Mouse (Mus musculus): ENCODE results near the gene Cpox. TPM values are rescaled to one million over a fixed set of nuclear protein-coding genes. Genes with fewer than 3 reads are reported as not detected.

Cpox gene
- polyA plus RNA-seq, 1 experiment from 2014 or later, result 8.5 TPM

DNA sequence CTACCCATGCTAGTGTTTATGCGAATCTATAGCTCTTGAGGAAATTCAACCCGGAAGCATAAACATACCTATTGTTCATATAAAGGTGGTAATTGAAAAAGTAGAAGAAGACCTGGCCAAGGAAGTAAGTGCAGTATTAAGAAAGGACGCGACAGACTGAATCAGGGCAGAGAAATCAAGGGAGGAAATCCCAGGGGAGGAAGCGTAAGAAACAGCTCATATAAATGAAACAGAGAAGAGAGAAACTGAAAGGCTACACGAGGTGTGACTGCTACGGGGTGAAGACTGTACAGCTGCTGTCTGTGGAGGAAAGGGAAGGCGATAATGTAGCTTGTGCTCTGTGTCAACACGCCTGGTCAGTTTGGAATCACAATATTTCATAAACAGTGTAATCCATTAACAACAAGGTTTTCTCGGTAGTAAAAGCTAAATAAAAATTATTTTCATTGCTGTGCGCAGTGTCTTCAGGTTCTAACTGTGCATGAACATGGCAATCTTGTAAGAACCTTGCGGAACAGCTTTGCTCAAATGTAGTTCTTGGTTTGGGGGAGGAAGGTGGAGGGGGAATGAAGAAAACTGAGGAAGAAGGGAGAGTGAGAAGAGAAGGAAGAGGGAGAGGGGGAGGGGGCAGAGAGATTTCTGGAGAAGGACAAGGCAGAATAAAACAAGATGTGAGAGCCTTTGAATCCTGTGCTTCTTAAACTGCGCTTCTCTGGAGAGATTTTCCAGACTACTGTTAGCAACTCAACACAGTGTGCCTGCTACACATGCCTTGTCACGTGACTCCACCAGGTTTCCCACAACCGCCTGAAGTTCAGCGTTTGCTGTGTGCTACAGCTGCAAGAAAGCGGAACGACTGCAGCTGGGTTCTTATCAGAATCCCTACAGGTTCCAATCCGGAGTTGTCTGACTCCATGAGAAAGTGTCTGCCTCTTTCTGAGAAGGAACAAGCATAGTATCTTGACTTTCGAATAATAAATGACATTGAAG is 15.8 kb downstream of the Cpox start:
- Histone ChIP-seq H3K4me2 (ENCODE audit: low read length) (no peak overlapping the region), H3K36me3 (ENCODE audit: control insufficient read depth, insufficient read depth) (no peaks in the 10 kb centered on the region), H3K27me3 (replicated peaks; ENCODE audit: control insufficient read depth, insufficient read depth, low read length) (no peaks in the 10 kb centered on the region), H3K9ac (replicated peaks; ENCODE audit: low read depth, low read length) (no peak overlapping the region), H3K4me1 (replicated peaks; ENCODE audit: control insufficient read depth, insufficient read depth, low read length) (no peaks in the 10 kb centered on the region), H3K4me3 (replicated peaks; ENCODE audit: low read length) (no peak overlapping the region), H3K27ac (ENCODE audit: low read length) (no peak overlapping the region), H3K9me3 (ENCODE audit: control insufficient read depth, low read length) (no peaks in the 10 kb centered on the region)
- no peak for ATAC-seq
- 84% methylated on average over 20 of the region's 20 CpGs for WGBS

GRCm38 (mm10) chr16:58688534-58688933 is 18.4 kb downstream of the Cpox start:
- H3K4me3 ChIP-seq (replicated peaks; ENCODE audit: low read length), result no peak overlapping the region
- H3K4me2 ChIP-seq (ENCODE audit: low read length), result no peak overlapping the region
- no peak overlapping the region for H3K27ac ChIP-seq (ENCODE audit: low read length)
- 91% methylated on average over 1 of the region's 1 CpGs for WGBS
- H3K9ac ChIP-seq (replicated peaks; ENCODE audit: low read depth, low read length), result no peak overlapping the region
- no peaks in the 10 kb centered on the region for H3K36me3 ChIP-seq (ENCODE audit: control insufficient read depth, insufficient read depth)
- H3K9me3 ChIP-seq (ENCODE audit: control insufficient read depth, low read length), result no peaks in the 10 kb centered on the region
- H3K27me3 ChIP-seq (replicated peaks; ENCODE audit: control insufficient read depth, insufficient read depth, low read length), result no peaks in the 10 kb centered on the region
- no peaks in the 10 kb centered on the region for H3K4me1 ChIP-seq (replicated peaks; ENCODE audit: control insufficient read depth, insufficient read depth, low read length)
- ATAC-seq, result no peak

DNA sequence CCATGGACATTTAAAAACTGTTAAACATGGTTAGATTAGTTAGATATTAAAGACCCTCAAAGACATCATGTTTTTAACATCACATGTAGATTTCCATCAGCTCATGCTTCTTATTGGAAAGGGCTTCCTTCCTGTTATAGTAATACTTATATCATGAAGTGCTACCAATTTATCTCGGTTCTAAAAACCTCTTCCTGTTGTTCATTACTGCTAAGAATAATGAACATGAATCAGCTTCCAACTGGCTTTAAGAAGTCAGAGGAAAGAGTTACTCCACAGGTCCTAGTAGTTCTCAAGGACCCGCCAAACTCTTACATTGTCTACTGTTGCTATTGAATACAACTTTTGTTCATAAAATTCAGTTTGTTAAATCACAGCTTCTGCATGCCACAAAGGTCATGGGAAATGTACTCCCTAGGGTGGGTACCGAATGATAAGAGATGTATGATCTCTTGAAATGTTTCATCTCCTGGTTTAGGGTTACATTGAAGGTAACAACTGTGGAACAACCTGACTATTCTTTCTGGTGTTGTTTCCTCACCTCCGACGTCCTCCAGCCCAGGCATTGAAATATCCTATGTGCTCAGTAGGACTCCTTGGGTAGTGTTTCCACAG is 19.6 kb downstream of the Cpox start:
- WGBS, result 91% methylated on average over 5 of the region's 5 CpGs
- Histone ChIP-seq H3K4me3 (replicated peaks; ENCODE audit: low read length) (no peak overlapping the region), H3K27ac (ENCODE audit: low read length) (no peak overlapping the region), H3K4me1 (replicated peaks; ENCODE audit: control insufficient read depth, insufficient read depth, low read length) (no peaks in the 10 kb centered on the region), H3K4me2 (ENCODE audit: low read length) (no peak overlapping the region), H3K9me3 (ENCODE audit: control insufficient read depth, low read length) (no peaks in the 10 kb centered on the region), H3K36me3 (ENCODE audit: control insufficient read depth, insufficient read depth) (no peaks in the 10 kb centered on the region), H3K27me3 (replicated peaks; ENCODE audit: control insufficient read depth, insufficient read depth, low read length) (no peaks in the 10 kb centered on the region), H3K9ac (replicated peaks; ENCODE audit: low read depth, low read length) (no peak overlapping the region)
- ATAC-seq, result no peak

DNA sequence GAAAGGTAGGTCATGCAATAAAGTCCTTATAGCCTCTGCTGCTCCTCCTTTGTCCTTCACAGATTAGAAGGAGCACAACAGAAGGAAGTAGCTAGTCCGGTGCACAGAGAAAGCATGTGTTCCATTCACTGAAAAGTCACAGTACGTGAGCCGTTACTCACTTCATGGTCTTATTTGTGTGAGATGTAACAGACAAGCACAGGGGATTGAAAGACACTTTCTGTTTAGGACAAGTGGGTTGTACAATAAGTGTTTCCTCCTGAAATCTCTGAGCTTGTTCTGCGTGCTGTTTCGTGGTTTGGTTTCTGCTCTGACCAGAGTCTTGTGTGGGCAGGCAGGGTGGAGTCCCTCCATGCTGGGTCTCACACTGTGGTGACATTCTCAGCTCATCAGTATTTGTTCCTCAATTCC is 20.2 kb downstream of the Cpox start:
- Histone ChIP-seq H3K27ac (ENCODE audit: low read length) (no peak overlapping the region), H3K9me3 (ENCODE audit: control insufficient read depth, low read length) (no peaks in the 10 kb centered on the region), H3K27me3 (replicated peaks; ENCODE audit: control insufficient read depth, insufficient read depth, low read length) (no peaks in the 10 kb centered on the region), H3K9ac (replicated peaks; ENCODE audit: low read depth, low read length) (no peak overlapping the region), H3K4me2 (ENCODE audit: low read length) (no peak overlapping the region), H3K4me1 (replicated peaks; ENCODE audit: control insufficient read depth, insufficient read depth, low read length) (no peaks in the 10 kb centered on the region), H3K36me3 (ENCODE audit: control insufficient read depth, insufficient read depth) (no peaks in the 10 kb centered on the region), H3K4me3 (replicated peaks; ENCODE audit: low read length) (no peak overlapping the region)
- 80% methylated on average over 5 of the region's 5 CpGs for WGBS
- ATAC-seq, result no peak

DNA sequence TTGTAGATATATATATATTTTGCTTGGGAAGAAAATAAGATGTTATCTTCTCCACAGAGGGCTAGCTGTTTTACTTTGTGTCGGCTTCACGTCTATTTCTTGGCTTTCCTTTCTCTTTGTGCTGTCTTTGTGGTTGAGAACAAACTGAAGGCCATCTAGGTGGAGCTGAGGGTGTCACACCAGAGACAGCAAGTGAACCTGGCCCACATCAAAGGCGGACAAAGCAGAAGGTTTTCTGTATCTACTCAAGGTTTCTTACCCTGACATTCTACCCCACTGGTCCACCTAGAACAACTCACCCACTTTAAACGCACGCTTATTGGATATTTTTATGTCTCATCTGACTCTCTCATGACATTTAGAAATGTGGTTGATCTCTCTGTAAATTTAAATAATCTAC is 24.0 kb downstream of the Cpox start:
- ATAC-seq, result no peak

DNA sequence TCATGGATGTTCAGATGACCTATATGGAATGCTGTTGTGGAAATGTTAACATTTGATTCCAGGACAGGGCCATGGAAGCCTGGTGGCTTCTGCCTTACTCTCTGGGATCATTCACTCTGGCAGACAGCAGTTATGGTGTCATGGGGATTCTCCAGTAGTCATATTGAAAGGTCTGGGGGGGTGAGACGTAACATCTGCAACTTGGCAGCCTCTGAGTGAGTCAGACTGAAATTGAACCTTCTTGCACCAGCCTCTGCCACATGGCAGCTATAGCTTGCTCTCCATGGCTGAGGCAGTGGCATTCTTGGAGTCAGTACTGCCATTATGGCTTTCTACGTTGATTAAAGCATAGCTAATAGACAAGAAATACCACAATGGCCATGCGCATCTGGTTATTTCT is 26.7 kb downstream of the Cpox start:
- Histone ChIP-seq H3K36me3 (ENCODE audit: control insufficient read depth, insufficient read depth) (no peaks in the 10 kb centered on the region), H3K9ac (replicated peaks; ENCODE audit: low read depth, low read length) (no peak overlapping the region), H3K27ac (ENCODE audit: low read length) (no peak overlapping the region), H3K27me3 (replicated peaks; ENCODE audit: control insufficient read depth, insufficient read depth, low read length) (no peaks in the 10 kb centered on the region), H3K4me2 (ENCODE audit: low read length) (no peak overlapping the region), H3K4me1 (replicated peaks; ENCODE audit: control insufficient read depth, insufficient read depth, low read length) (no peaks in the 10 kb centered on the region), H3K4me3 (replicated peaks; ENCODE audit: low read length) (no peak overlapping the region), H3K9me3 (ENCODE audit: control insufficient read depth, low read length) (no peaks in the 10 kb centered on the region)
- no peak for ATAC-seq
- 89% methylated on average over 3 of the region's 3 CpGs for WGBS

More for the DNA sequence above, 24.0 kb downstream of the Cpox start:
- Histone ChIP-seq H3K4me1 (replicated peaks; ENCODE audit: control insufficient read depth, insufficient read depth, low read length) (no peaks in the 10 kb centered on the region), H3K9ac (replicated peaks; ENCODE audit: low read depth, low read length) (no peak overlapping the region), H3K27me3 (replicated peaks; ENCODE audit: control insufficient read depth, insufficient read depth, low read length) (no peaks in the 10 kb centered on the region), H3K4me3 (replicated peaks; ENCODE audit: low read length) (no peak overlapping the region), H3K9me3 (ENCODE audit: control insufficient read depth, low read length) (no peaks in the 10 kb centered on the region), H3K36me3 (ENCODE audit: control insufficient read depth, insufficient read depth) (no peaks in the 10 kb centered on the region), H3K27ac (ENCODE audit: low read length) (no peak overlapping the region), H3K4me2 (ENCODE audit: low read length) (no peak overlapping the region)
- WGBS, result 93% methylated on average over 5 of the region's 5 CpGs

GRCm38 (mm10) chr16:58697261-58697660 is 27.2 kb downstream of the Cpox start:
- 95% methylated on average over 1 of the region's 1 CpGs for WGBS
- ATAC-seq, result no peak
- no peaks in the 10 kb centered on the region for H3K36me3 ChIP-seq (ENCODE audit: control insufficient read depth, insufficient read depth)
- no peaks in the 10 kb centered on the region for H3K27me3 ChIP-seq (replicated peaks; ENCODE audit: control insufficient read depth, insufficient read depth, low read length)
- no peak overlapping the region for H3K4me2 ChIP-seq (ENCODE audit: low read length)
- no peak overlapping the region for H3K27ac ChIP-seq (ENCODE audit: low read length)
- H3K9me3 ChIP-seq (ENCODE audit: control insufficient read depth, low read length), result no peaks in the 10 kb centered on the region
- no peak overlapping the region for H3K9ac ChIP-seq (replicated peaks; ENCODE audit: low read depth, low read length)
- H3K4me3 ChIP-seq (replicated peaks; ENCODE audit: low read length), result no peak overlapping the region
- no peaks in the 10 kb centered on the region for H3K4me1 ChIP-seq (replicated peaks; ENCODE audit: control insufficient read depth, insufficient read depth, low read length)

DNA sequence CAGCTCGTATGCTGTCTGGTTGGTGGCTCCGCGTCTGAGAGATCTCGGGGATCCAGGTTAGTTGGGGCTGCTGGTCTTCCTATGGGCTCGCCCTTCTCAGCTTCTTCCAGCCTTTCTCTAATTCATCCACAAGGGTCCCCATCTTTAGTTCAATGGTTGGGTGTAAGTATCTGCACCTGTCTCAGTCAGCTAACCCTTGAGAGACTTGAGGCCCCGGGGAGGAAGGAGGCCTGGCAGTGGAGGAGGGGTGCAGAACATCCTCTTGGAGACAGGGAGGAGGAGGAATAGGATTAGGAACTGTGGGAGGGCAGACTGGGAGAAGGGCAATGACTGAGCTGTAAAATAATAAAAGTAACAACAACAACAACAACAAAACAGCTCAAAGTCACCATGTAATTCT is 30.1 kb downstream of the Cpox start:
- no peak overlapping the region for H3K4me2 ChIP-seq (ENCODE audit: low read length)
- no peaks in the 10 kb centered on the region for H3K27me3 ChIP-seq (replicated peaks; ENCODE audit: control insufficient read depth, insufficient read depth, low read length)
- H3K9me3 ChIP-seq (ENCODE audit: control insufficient read depth, low read length), result no peaks in the 10 kb centered on the region
- 84% methylated on average over 6 of the region's 6 CpGs for WGBS
- no peak overlapping the region for H3K9ac ChIP-seq (replicated peaks; ENCODE audit: low read depth, low read length)
- H3K27ac ChIP-seq (ENCODE audit: low read length), result no peak overlapping the region
- H3K36me3 ChIP-seq (ENCODE audit: control insufficient read depth, insufficient read depth), result no peaks in the 10 kb centered on the region
- no peaks in the 10 kb centered on the region for H3K4me1 ChIP-seq (replicated peaks; ENCODE audit: control insufficient read depth, insufficient read depth, low read length)
- ATAC-seq, result no peak
- no peak overlapping the region for H3K4me3 ChIP-seq (replicated peaks; ENCODE audit: low read length)

DNA sequence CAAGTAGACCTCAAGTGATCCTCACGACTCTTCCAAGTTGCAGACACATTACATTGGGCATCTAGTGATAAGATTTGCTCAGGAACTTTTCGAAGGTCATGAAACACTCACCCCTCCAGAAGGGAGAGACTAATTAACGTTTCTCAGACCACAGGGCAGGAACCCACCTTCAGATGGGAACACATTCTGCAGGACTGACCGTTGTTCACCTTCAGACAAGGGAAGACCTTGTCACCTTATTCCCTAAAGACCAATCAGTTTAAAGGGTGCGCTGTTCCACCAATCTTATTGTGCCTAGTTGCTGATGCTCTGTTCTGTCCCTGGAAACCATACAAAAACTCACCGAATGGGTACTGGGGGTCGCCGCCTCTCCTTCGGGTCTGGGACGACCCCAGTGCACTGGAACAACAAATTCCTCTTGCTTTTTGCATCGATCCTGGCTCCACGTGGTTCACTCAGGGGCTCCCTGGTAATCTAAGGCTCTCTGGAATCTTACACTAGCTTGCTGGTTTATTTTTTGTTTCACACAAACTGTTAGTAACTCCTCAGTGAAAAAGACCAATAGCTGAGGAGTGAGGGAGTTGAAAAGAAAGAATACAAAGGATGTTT is 30.8 kb downstream of the Cpox start:
- Histone ChIP-seq H3K4me1 (replicated peaks; ENCODE audit: control insufficient read depth, insufficient read depth, low read length) (no peaks in the 10 kb centered on the region), H3K4me3 (replicated peaks; ENCODE audit: low read length) (no peak overlapping the region), H3K36me3 (ENCODE audit: control insufficient read depth, insufficient read depth) (no peaks in the 10 kb centered on the region), H3K27ac (ENCODE audit: low read length) (no peak overlapping the region), H3K9me3 (ENCODE audit: control insufficient read depth, low read length) (no peaks in the 10 kb centered on the region), H3K27me3 (replicated peaks; ENCODE audit: control insufficient read depth, insufficient read depth, low read length) (no peaks in the 10 kb centered on the region), H3K4me2 (ENCODE audit: low read length) (no peak overlapping the region), H3K9ac (replicated peaks; ENCODE audit: low read depth, low read length) (no peak overlapping the region)
- ATAC-seq, result no peak
- WGBS, result 88% methylated on average over 12 of the region's 12 CpGs

Data from forebrain, embryonic 16.5 days (tissue).